ENCODE assay signal across 8 mouse cellular contexts in the genomic region with DNA sequence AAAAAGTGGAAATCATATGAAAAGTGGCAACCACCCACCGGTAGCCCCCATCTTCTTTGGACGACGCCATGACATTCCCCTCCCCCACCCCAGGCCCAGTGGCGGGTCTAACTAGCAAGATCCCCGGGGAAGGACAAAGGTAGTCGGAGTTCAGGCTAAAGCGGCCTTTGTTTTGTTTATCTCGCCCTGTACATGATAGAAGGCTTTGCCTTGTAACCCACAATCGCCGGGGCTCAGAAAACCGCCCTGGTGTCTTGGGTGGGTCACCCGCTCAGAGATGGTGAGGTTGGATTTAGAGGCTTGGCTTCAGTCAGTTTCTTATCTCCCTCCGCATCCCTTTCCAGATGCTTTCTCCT. TPM values are rescaled to one million over a fixed set of nuclear protein-coding genes. Genes with fewer than 3 reads are reported as not detected.
DNase-seq lines count a peak whose midpoint lies in the region; ATAC-seq and TF ChIP-seq lines count a peak whose summit lies in the region.

No protein-coding gene starts in this region.

- no peak overlapping the region for H3K9ac ChIP-seq in lung, embryonic 16.5 days (ENCODE audit: low read length)
- H3K9ac ChIP-seq in hindbrain, embryonic 12.5 days: no peak overlapping the region
- H3K9ac ChIP-seq in liver, postnatal 0 days (replicated peaks): no peak overlapping the region

- H3K27ac ChIP-seq in lung, embryonic 16.5 days (ENCODE audit: low read length): no peak overlapping the region
- no peak overlapping the region for H3K27ac ChIP-seq in hindbrain, embryonic 12.5 days
- H3K27ac ChIP-seq in liver, postnatal 0 days (ENCODE audit: low read depth): peak overlapping the region; percentile 29; the same call in 1 of the 2 replicates

- peak overlapping the region; percentile 39 for H3K4me2 ChIP-seq in lung, embryonic 16.5 days (ENCODE audit: low read depth, low read length)
- H3K4me2 ChIP-seq in hindbrain, embryonic 12.5 days (replicated peaks): peak overlapping the region; percentile 47
- peak overlapping the region; percentile 24 for H3K4me2 ChIP-seq in liver, postnatal 0 days (ENCODE audit: low read depth, low read length)

- WGBS in lung, embryonic 16.5 days: 19% methylated on average over 13 of the region's 13 CpGs
- WGBS in hindbrain, embryonic 12.5 days: 10% methylated on average over 13 of the region's 13 CpGs
- WGBS in liver, postnatal 0 days (ENCODE audit: insufficient replicate concordance): 22% methylated on average over 13 of the region's 13 CpGs

- no peak for DNase-seq in lung, postnatal 10 days
- DNase-seq in liver, postnatal 0 days: no peak
- peak; percentile 70 for DNase-seq in yolk sac, embryonic 10.5 days (ENCODE audit: low spot score)
- DNase-seq in c-Kit-positive CD71-positive TER-119-positive erythroid progenitor cells, embryonic 14.5 days (ENCODE audit: low spot score): no peak
- DNase-seq in urinary bladder, postnatal 10 days (ENCODE audit: low spot score): no peak
- DNase-seq in layer of hippocampus, postnatal 10 days (ENCODE audit: low spot score in 2 of 2): no peak

- H3K27me3 ChIP-seq in lung, embryonic 16.5 days (ENCODE audit: control insufficient read depth, insufficient read depth, low read depth, low read length): no peaks in the 10 kb centered on the region
- H3K27me3 ChIP-seq in hindbrain, embryonic 12.5 days: peaks cover 10% of the 10 kb centered on the region; the same call in 1 of the 2 replicates
- H3K27me3 ChIP-seq in liver, postnatal 0 days (ENCODE audit: insufficient read depth, low read length): no peaks in the 10 kb centered on the region

- ATAC-seq in lung, embryonic 16.5 days (ENCODE audit: low read depth): no peak
- ATAC-seq in hindbrain, embryonic 12.5 days (ENCODE audit: low FRiP score): no peak
- ATAC-seq in liver, postnatal 0 days: no peak

- TF ChIP-seq CTCF in liver, postnatal 0 days (IDR thresholded peaks at IDR 0.05; ENCODE audit: low read depth): no peak

- TF ChIP-seq EP300 in liver, postnatal 0 days (IDR thresholded peaks at IDR 0.05; ENCODE audit: low read depth): no peak

- H3K9me3 ChIP-seq in lung, embryonic 16.5 days (ENCODE audit: control insufficient read depth, low read length): no peaks in the 10 kb centered on the region
- H3K9me3 ChIP-seq in hindbrain, embryonic 12.5 days (replicated peaks): no peaks in the 10 kb centered on the region
- H3K9me3 ChIP-seq in liver, postnatal 0 days (ENCODE audit: low read length): no peaks in the 10 kb centered on the region

- H3K36me3 ChIP-seq in lung, embryonic 16.5 days (ENCODE audit: control insufficient read depth, insufficient read depth, low read length): no peaks in the 10 kb centered on the region
- no peaks in the 10 kb centered on the region for H3K36me3 ChIP-seq in hindbrain, embryonic 12.5 days
- H3K36me3 ChIP-seq in liver, postnatal 0 days (replicated peaks; ENCODE audit: insufficient read depth, low read length): no peaks in the 10 kb centered on the region

- peak overlapping the region; percentile 1; the same call in 1 of the 2 replicates for H3K4me3 ChIP-seq in lung, embryonic 16.5 days (ENCODE audit: low read length)
- peak overlapping the region; percentile 15 for H3K4me3 ChIP-seq in hindbrain, embryonic 12.5 days
- no peak overlapping the region for H3K4me3 ChIP-seq in liver, postnatal 0 days (ENCODE audit: low read depth, low read length)

- H3K4me1 ChIP-seq in lung, embryonic 16.5 days (replicated peaks; ENCODE audit: control insufficient read depth, insufficient read depth, low read length): peaks cover 3% of the 10 kb centered on the region; the same call in 1 of the 2 replicates
- peaks cover 8% of the 10 kb centered on the region for H3K4me1 ChIP-seq in hindbrain, embryonic 12.5 days
- H3K4me1 ChIP-seq in liver, postnatal 0 days (ENCODE audit: insufficient read depth): no peaks in the 10 kb centered on the region

RNA-seq across cellular contexts. Expression of gene Zfp281, which starts 54.4 kb away (rescaled TPM):
- polyA plus RNA-seq in lung, embryonic 16.5 days (2015; fragmentation: Nextera tagmentation; extraction: Ambion mirVana): 19.1 and 22.1 TPM in 2 replicates
- polyA plus RNA-seq in hindbrain, embryonic 12.5 days (2016; fragmentation: Nextera tagmentation; extraction: Ambion mirVana): 33.6 and 37.0 TPM in 2 replicates
- 7.2 TPM in 2 replicates for polyA plus RNA-seq in liver, postnatal 0 days (2015; fragmentation: Nextera tagmentation; extraction: Ambion mirVana)
- 10 to 100 TPM; 26.5 to 28.9 TPM for total RNA-seq in layer of hippocampus, postnatal 10 days (2021)
